ENCODE assay signal across 17 mouse cellular contexts in the genomic region with DNA sequence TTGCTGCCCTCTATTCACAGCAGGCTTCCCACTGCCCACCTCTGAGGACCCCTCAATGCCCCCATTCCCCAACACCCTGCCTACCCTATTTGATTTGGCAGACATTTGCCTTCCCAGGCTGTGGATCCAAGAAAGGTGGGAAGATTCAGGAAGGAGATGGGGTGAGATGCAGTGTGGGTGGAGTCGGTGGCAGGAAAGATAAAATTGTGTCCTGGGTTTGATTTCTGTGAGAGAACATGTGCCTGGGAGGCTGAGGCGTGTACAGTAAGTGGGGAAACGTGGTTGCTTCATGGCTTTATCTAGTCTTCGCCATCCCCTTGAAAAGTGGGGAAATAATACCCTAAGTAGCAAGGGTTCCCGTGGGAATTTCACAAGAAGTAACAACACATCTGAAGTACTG.
"Had no signal": no experiment of that assay in that cellular context is flagged by ENCODE, and none has a peak within 500 bp of the region (broad histone marks: within the 10 kb centered on the region; RNA-seq: fewer than 3 reads in every experiment).

No protein-coding gene starts in this region.

- ATAC-seq: hindbrain, postnatal 0 days; intestine, embryonic 16.5 days; liver, embryonic 12.5 days had no signal

- DNase-seq: gastrocnemius, adult 2 months; gastrocnemius, postnatal 10 days; gastrocnemius, postnatal 25 days; heart, adult 18-20 months; heart, postnatal 10 days; heart, postnatal 4 days; kidney, adult 11 months; kidney, adult 2 months; kidney, adult 9 months; kidney, postnatal 14 days; kidney, postnatal 36 days; layer of hippocampus, adult 9-11 months; layer of hippocampus, postnatal 36 days; left cerebral cortex, postnatal 4 days had no signal
